Mouse (Mus musculus) ES-CJ7 (cell line): ENCODE data around the gene Tmbim4.

Source experiments
- DNase-seq: peaks from one replicate; pipeline ENCODE4 v3.0.0; 2011; ENCODE audit warnings: low read depth, low spot score

Gene Tmbim4

DNA sequence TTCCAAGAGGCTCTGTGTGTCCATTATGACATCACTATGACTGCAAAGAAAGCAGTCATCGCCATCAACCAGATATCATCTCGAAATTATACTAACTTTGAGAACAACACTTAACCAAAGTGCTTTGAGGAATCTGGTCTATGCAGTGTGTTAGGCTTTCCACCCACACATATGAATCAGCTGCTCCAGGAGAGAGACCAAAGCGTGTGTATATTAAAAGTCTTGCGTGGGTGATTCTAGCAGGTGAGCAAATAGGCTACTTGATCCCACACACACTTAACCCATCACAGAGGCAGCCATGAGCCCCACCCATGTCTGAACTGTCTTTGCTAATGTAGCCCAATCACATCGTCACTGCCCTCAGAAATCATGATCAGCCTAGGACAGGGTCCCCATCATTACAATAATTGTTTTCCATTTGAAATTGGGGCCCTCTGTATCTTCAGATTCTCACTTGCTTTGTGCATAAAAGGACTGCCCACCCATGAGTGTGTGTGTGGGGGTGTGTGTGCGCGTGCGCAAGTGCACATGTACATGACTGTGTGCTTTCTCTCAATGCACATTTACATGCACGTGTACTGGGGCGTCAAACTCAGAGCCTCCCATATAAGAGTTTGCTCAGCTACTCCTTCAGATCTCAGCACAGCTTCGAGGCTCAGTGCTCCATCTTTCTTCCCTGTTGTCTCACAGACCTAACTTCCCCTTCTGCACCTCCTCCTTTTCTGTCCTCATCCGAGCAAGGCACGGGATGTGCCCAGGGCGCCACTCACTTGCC, 4.1 kb upstream of the Tmbim4 start:
- DNase-seq, result no peak

DNA sequence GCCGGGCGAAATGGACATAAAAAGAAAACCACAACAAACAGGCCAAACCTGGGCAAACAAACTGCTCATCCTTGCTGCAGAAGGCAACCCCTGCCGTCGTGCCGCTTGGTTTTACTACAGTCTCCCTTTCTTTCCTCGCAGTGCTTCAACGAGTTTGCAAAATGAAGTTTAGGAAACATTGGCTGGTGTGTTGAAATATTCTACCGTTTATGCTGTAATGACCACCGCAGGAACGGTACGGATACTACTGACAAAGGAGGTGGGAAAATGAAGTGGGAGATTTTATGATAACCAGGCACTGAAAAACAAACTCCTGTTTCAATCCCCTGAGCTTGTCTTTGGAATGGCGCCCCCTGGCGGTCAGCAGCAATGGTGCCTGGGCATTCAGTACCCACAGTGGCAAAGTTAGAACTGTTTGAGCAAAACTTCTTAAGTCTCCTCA, 592 bp downstream of the Tmbim4 start, which contains the start of gene Irak3:
Irak3 (minus strand) TSS at position 170 of the 442 bp plus-strand sequence.
- DNase-seq, result peak; percentile 82

DNA sequence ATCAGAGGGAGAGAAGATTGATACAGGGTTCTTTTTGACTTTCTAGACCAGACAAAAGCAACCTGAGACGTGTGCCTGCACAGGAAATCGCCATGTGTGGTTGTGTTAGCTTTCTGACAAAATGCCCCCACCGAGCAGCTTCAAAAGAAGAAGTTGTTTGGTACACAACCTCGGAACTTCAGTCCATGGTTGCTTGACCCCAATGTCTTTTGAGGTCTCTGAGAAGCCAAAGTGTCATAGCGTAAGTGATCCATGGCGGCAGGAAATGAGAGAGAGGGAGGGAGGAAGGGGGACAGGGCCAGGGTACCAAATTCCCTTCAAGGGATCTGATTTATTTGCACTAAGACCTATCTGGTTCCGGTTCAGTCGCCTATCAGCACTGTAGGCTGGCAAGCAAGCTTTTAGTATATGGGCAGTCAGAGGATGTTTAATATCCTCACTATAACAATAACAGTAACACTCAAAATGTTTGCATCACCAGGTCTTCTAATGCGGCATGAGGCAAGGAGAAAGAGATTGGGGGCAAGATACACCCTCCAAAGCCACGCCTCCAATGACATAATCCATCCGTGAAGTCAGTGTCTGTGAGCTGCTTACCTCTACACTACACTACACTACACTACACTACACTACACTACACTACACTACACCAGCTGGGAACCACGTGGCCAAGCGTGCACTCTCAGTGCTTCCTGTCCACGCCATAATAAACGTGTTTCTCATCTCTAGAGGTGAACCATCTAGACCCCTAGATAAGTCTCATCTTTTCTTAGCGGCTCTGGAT, 1.3 kb downstream of the Tmbim4 start:
- DNase-seq, result no peak

DNA sequence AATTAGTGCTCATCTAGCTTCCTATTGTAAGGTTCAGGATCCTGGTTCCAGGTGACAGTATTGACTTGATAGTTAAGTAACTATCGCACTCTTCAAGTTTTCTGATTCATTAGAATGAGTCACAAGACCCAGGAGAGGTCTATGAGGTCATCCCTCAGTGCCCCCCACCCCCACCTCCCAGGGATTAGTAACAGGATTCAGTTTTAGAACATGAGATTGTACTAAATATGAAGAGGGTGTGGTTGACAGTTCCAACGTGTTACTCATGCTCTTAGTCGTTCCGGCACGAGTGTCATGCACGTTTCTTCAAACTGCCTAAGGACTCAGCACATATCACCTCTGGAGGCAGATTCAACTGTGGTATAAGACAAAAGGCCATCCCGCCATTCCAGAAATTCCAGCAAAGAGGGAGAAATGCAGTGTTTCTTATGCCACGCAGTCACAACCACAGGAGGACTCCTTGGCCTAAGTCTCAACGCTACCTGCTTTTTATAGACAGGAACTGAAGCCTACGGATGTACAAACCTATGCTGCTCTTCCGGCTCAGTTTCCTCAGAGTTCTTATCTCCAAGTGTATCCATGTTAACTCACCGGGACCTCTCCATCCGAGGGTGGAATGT, 3.3 kb downstream of the Tmbim4 start:
- DNase-seq, result peak; percentile 30

DNA sequence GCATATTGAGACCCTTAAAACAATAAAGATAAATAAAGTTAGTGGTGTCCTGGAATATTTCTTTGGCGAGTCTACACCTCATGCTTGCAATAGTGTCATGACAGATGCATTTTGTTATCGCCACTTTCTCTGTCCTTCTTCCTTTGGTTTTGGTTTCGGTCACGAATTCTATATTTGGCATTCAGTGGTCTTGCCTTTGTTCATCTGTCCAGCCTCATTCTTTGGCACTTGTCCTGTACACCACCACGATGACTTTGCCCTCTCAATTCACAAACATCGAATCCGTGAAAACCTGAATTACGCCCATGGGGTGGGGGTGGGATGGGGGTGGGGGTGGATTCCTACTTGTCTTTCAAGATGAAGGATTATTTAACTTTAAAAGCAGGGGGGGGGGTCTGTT, 6.6 kb downstream of the Tmbim4 start:
- DNase-seq, result no peak

DNA sequence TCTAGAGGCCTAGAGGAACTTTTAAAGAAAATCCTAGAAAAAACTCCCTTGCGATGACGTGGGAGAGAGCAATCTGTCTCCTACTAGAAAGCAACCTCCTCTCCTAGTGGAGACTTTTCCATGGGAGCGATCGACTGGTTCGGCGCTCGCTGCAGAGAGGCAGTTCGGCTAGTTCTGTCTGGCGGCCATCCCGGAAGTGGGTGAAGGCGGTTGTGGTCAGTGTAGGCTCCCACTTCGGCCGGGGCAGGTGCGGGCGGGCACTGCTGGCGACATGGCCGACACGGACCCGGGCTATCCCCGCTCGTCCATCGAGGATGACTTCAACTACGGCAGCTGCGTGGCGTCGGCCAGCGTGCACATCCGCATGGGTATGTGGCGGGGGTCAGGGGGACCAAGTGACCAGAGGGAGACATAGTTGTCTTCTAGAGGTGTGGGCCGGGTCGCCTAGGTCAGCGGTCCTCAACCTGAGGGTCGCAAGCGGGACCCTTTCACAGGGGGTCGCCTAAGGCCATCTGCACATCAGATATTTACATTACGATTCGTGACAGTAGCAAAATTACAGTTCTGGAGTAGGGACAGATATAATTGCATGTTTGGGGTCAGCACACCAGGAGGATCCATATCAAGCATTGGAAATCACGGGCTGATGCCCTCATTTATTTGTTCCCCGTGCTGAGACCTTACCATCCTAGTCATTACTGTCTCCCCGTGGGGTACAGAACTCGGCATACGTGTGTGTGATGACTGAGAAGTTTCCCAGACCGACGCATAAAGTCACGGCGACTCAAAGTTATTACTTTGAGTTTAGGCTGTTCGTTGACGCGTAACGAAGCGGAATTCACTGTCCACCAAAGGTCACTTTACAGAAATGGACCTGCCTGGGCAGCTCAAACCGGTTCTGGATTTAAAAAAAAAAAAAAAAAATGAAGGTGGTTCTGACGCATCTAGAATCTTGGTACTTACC, 7.5 kb downstream of the Tmbim4 start:
- DNase-seq, result peak; percentile 85

DNA sequence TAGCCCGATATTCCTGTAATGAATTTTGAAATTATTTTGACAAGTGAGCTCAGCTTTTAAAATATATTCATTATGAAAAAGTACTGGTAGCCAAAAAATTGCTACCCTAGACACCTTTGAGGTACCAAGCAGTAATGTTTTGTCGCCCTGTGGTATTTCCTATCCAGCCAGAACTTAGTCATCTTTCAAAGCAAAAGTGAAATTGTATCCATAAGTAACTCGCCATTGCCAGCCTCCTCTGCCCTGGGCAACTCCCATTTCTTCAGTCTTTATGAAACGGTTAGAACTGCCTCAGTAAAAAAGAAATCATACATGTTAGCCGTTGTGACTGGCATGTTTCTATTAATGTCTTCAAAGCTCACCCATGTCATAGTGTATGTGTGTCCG, 8.1 kb downstream of the Tmbim4 start:
- DNase-seq, result no peak

DNA sequence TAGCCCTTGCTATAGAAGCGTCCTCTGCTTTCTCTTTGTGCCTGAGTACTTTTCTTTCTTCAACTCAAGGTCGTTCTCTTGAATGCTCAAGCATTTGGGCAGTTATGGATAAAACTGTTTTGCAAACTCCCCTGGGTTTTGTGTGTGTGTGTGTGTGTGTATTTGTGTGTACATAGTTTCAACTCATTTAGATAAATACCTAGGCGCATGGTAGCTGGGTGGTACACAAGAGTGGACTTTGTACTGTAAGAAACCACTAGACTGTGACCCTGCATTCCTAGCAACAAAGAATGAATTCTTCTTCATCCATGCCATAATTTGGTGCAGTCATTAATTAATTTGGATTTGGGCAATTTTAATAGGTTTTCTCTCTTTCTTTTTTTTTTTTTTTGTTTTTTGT, 8.7 kb downstream of the Tmbim4 start:
- DNase-seq, result no peak

DNA sequence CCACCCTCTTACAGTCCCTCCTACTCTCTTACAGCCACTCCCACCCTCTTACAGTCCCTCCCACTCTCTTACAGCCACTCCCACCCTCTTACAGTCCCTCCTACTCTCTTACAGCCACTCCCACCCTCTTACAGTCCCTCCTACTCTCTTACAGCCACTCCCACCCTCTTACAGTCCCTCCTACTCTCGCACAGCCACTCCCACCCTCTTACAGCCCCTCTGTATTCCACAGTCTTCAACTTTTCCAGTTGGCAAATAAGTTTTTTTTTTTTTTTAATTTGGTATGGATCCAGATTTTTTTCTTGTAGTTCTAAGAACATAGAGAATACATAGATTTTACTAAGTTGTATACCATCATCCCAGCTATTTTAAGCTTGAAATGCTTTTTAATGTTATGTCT, 15.7 kb downstream of the Tmbim4 start:
- peak; percentile 51 for DNase-seq

DNA sequence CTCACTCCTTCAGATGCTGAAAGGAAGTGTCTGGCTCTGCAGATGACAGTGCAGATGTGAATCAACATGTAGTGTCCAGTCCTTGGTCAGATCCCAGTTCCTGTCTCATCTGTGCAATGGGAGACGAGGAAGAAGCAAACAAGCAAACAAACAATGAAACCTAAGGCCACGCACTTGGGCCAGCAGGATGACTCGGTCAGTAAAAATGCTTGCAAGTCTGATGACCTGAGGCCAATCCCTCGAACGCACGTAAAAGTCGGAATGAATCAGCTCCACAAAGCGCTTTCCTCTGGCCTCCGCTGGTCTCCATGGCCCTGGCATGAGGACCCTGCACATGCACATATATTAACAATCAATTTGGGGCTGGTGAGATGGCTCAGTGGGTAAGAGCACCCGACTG, 17.6 kb downstream of the Tmbim4 start:
- DNase-seq, result no peak

DNA sequence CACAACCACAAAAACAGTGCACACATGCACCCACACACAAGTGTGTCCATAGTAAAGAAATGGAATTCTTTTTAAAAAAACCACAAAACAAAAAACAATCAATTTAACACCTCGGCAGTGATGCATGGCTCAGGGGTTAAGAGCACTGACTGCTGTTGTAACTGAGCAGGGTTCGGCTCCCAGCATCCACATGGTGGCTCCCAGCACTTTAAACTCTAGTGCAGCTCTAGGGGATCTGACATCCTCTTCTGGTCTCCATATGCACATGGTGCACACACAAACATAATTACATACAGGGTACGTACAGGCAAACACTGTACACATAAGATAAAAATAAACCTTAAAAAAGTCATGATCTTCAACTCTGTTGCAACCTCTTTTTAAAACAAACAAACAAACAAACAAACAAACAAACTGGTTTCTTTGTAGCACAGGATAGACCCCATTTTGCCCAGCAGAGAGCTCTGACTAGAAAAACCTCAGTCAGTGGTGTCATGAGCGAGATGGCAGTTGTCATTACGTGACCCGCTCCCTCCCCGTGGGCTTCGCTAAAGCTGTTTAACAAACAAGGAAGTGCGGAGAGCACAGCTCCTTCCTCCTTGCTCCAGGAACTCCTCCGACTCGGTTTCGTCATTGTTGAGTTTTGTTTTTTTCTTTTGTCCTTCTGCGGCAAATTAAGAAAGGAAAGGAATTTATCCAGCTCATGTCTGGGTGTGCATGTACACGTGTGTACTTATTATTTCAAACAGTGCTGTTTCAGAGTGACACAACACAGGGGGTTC, 18.4 kb downstream of the Tmbim4 start:
- DNase-seq, result no peak

DNA sequence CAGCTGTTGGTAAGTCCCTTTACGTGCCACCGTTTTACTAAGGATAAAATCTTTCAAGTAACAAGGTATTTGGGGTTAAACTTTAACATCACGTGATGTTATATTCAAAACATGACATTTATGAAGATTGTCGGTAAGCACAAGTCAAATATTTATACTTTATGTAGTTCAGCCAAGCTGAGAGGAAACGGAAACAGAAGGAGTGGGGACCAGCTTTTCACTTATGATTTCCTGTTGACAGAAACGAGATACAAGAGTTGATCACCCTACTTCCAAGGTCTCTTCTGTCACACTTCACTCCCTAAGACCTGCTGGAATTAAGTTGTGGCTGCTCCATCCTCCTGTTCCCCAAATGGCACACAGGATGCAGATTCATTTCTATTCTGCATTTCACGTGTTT, 19.4 kb downstream of the Tmbim4 start:
- no peak for DNase-seq

DNA sequence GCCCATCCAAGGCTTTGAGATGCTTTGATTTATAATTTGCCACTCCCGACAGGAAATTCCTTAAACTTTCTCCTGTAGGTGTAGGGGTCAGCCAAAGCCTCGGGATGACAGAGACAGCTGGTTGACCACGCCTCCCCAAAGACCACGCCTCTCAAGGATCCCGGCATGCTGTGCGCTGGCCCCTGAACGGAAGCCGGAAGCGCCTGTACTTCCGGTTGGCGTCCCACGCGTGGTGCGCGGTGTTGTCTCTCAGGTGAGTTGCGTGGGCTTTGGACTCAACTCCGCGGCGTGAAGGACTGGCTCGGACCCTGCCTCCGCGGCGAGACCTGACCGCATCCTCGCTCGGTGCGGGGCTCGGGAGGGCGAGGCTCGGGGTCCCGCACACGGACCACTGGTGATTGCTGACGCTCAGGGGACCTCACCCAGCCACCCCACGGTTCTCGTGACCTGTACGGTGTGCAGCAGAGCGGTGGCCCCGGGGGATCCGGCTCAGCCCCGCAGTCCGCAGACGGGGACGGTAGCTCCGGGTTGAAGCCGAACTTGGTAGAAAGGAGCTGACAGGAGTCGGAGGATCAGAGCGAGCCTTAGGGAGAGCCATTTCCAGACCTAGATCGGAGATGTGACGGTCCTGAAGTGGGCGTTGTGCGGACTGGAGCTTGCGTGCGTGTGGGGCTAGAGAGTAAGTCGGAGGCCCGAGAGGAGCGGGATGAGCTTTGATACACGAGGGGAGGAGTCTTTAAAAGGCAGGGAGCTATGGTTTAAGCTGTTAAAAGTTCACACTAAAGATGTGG, 25.7 kb downstream of the Tmbim4 start, which contains the start of gene Llph:
Llph (plus strand) TSS at position 200 of the 791 bp plus-strand sequence.
- peak; percentile 93 for DNase-seq

DNA sequence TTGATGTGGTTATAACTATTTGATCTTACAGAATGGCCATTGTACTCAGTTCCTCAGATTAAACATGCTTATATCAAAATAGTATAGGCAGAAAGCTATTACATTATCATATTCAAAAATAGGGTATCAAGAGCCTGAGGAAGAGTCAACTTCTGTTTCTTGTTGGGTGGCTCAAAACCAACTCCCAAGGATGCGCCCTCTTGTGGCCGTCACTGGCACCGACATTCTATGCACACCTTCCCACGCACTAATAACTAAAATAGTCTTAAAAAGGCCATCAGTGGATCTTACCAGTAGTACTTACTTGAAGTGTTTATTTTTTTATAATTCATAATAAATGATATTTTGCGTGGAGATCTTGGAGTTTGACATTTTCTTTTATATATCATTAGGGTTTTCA, 30.3 kb downstream of the Tmbim4 start:
- DNase-seq, result peak; percentile 81

DNA sequence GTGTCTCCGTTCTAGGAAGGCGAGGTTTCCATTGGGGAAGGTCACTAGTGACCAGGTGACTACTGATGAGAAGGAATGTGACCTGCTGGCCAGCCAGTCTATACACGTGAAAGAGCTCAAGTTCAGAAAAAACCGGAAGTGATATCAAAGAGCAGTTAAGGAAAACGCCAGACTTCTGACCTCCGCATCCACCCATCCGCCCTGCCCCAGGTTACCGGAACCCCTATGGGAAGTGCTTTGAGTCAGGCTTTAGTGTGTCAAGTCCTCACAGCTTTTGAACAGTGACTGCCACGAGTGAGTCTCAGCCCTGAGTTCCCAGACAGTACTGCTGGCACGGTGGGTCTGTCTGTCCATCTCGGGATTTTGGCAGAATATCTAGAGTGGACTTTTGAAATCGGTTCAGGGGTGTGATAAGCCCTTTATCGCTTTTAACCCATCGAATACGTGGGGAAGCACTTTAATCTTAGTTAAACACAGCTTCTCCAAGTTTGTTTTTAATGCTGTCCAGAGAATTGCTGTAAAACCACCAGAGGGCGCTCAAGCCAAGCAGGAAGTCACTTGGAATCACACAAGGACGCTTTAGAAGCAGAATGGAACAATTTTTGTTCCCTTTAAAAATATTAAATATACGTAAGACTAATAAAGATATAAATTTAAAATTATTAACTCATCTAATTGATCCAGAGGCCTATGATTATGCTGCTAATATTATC, 32.4 kb downstream of the Tmbim4 start:
- peak; percentile 72 for DNase-seq

DNA sequence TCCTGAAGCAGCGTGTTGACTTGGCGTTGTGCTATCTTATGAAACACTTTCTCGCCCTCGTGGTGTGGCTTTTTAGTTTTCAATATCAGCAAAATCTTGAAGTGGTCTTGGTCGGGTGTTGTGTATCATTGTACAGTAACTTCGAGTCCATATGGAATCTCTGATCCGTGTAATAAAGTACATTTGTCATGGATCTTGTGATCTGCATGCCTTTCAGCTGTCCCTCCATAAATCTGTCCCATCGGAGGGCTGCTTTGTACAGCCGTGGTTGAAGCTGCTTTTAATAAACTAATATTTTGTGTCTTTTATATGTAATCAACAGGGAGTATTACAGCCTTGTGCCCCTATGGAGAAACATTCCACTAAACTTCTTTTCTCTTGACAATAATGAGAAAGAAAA, 35.5 kb downstream of the Tmbim4 start:
- no peak for DNase-seq

DNA sequence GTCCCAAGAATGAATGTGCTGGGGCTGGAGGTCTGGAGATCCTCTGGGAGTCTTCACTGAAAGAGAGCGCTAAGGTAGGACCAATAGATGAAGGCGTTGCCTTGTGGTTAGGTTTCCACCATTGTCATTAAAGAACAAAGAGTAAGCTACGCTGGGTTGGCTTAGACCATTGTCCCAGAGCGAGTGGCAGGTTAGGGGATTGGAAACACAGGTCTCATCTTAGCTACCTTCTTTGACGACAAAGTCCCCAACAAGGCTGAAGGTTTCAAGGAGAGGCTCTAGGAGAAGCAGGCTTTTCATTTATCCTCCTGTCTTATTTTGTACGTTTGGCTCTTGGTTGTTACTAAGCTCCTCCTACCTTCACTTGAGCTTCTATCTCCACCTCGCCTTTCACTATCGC, 36.9 kb downstream of the Tmbim4 start:
- DNase-seq, result no peak

DNA sequence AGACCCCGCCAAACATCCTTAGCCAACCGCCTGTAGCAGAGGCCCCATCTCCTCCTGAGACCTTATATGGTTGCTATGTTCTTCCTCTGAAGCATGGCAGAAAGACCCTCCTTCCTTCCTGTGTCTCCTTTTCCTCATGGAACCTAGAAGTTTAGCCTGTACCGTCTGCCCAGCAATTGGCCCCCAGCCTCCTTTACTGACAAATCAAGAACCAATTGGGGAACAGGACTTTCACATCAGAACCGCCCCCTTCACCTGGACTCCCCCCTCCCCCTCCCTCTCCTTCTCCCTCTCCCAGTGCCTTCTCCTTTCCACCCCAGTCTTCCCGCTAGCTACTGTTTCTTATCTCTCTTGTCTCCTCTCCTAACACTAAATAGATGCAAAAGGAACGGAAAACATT, 38.1 kb downstream of the Tmbim4 start:
- DNase-seq, result no peak

DNA sequence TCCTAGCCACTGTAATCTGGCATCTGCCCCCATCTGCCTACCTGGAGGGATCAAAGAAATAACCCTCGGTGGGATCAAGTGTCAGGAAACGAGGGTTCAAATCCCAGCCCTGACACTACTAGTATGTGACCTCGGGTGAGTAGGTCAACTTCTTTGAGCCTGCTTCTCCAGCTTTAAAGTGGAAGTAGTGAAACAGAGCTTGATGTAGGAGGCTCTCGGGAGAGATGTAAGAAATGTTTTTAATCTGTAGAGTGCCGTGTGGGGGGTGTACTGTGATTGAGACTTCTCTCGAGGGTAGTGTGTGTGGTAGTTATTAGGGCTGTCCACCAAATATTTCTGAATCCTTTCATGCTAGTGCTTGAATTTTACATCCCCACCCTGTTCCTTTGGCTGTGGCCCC, 41.0 kb downstream of the Tmbim4 start:
- DNase-seq, result no peak
